Mouse (Mus musculus) skeletal muscle tissue, adult 2 months (tissue): ENCODE measurements around the gene Prrg3.
"Not testable (repeated sequence)": the region's sequence is repeated elsewhere in the genome, so short reads cannot be mapped to it uniquely, and the experiment has no call there.

ENCODE experiments used
- DNase-seq: peaks from one replicate; pipeline ENCODE4 v3.0.0-alpha.2; 2012; ENCODE audit warnings: low read depth, low spot score

Gene Prrg3

DNA sequence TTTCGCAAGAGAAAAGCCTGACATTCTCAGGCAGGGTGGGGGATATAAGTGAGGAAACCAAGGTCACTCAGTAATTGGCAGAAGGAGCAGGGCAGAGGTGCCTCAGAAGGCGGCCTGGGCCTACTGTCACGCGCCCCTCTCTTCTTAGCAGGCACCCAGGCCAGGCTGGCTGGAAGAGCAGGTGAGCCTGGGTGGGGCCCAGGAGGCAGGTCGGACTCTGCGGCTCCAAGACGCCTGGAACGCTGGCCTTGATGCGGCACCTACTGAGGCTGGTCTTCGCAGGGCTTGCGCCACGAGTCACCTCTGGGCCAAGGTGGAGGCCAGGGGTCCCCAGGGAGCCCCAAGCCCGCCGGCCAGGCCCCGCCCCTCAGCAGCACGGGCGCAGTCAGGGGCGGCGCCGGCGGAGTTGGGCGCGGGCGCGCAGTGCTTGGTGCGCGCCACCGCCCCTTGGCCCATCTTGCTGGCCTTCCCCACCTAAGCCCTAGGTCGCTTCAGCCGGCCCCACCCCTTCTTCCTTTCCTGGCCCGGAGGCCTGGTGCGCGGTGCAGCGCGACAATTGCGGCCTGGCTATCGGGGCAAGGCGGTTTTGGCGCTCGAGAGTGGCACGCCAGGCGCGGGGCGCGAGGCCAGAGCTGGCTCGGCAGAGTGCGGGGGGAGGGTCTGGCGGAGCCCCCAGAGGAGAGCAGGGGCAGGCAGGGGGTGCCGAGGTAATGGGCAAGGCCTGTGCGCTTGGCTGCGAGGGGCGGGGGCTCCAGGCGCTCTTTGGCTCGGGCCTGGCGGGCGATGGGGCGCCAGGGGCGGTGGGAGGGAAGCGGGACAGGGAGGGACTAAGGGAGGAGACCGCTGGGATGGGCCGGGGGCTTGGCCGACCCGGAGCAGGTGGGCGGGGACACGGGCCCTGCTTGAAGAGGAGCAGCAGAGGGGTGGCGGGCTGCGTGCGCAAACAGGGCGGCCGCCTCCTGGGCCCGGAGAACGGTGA lies at the start of gene Prrg3:
Gene Prrg3 (plus strand): TSS at position 552 of the 979 bp plus-strand sequence.
- no peak for DNase-seq

DNA sequence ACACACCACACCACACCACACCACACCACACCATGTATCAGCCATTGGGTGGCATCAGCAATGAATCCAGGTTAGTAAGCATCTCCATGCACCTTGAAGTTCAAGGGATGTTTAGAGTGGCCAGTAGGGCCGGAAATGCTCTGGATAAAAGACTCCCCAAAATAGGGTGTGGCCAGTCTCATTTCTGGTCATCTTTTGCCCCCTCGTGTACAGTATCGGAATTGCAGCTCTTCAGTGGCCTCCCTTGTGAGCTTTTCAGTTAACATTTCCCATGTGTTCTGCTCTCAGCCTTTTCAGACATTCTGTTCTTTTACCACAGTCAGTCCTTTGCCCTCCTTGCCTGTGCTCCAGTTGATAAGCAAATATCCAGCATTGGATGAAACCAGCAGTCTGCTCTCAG lies 15.8 kb upstream of the Prrg3 start:
- DNase-seq, result no peak

DNA sequence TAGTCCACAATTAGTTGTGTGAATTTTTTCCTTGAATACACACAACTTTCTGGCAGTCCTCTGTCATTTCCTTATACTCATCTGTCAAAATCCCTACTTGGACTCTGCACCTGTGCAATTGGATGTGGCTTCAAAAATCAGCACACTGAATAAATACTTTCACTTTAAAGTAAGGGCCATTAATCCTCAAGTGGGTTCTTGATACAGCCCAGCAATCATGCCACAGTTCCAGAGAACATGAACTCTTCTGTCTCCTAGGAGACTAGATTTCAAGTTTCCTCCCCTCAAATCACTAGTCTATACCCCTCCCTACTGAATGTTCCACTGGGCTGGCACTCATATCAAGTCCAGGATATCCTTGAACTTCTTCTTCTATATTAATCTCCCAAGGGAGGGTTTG lies 4.1 kb upstream of the Prrg3 start:
- no peak for DNase-seq

DNA sequence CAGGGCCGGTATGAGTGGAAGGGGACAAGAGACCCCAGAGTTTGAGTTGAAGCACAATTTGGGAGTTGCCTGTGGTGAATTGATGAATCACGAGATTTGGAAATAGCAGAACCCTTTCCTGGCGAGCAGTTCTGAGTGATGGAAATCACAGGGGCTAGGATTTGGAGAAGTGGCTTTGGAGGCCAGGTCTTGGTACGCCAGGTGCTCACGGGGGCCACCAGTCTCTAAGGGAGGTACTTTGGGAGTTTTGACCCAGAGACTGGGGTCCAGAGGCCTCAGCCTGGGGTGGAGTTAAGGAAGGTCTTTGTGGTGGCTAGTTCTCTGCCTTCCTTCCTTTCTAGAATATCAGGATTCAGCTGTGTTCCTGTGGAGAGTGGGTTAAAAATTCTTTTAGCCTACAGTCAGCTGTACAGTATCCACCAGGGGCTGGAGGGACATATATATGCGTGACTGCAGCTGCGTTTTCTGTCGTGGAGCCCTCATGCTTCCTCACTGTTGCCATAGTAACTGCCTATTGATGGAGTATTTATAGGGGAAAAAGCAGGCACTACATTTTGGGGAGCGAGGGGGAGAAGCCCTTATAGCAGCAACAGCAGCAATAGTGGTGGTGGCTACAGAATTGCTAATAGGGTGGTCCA lies 970 bp downstream of the Prrg3 start:
- DNase-seq, result no peak

- DNase-seq, result no peak
Observed at GRCm38 (mm10) chrX:71968216-71968615, 5.8 kb downstream of the Prrg3 start.

DNA sequence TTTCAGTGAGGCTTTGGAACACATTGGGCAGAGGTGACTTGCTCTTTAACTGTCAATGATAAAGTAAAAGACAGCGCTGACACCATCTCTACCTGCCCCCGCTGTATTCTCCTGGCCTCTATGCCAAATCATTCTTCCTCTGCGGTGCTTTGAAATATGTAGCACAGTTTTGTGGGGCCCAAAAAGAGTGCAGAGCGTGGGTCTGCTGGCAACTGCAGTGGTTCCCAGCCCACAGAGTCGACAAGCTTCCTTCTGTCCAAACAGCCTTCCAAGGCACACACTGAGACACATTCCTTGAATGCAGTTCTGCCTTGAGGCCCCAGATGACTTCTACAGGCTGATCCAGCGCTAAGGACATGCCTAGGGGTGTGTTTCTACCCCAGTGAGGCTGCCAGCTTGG lies 6.4 kb downstream of the Prrg3 start:
- no peak for DNase-seq

DNA sequence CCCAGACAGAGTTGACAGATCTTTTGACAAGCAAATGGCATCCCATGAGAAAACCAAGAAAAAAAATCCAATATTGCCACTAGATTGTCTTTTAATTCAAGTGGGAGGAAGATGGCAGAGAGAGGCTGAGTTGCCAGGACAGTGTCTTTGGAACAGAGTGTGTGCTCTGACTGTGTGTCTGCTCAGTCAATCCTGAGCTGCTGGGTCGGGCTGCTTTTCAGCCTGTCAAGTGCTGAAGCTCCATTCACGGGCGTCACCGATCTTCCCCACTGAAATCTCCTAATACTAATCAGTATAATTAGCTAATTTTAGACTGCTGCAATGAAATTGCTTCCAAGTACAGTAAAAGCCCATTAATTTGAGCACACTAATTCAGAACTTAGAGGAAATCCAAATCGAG lies 8.9 kb downstream of the Prrg3 start:
- no peak for DNase-seq

GRCm38 (mm10) chrX:71972686-71973085 lies 10.3 kb downstream of the Prrg3 start, which contains the start of gene Fate1:
Gene Fate1, plus strand, starts transcription at chrX:71972986.
- no peak for DNase-seq

GRCm38 (mm10) chrX:71977681-71978080 lies 15.3 kb downstream of the Prrg3 start:
- DNase-seq, result not testable (repeated sequence)

DNA sequence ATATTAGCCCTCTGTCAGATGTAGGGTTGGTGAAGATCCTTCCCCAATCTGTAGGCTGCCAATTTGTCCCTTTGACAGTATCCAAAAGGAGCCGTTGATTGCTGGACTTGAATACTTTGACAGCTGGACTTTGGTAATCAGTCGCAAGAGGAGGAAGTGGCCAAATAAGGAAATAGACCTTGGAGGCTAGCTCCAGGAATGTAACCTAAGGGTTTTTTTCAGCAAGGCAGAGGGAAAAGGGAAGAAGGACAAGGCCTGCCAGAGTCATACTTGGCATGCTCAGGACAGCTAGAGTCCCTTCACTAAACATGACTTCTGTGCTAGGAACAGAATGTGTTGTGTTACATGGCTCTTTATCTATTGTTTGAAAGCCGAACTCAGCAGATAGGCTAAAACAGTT lies 18.0 kb downstream of the Prrg3 start:
- no peak for DNase-seq

- no peak for DNase-seq
Observed at GRCm38 (mm10) chrX:71981322-71981721, 18.9 kb downstream of the Prrg3 start.

- no peak for DNase-seq
Observed at GRCm38 (mm10) chrX:71983205-71983604, 20.8 kb downstream of the Prrg3 start.

DNA sequence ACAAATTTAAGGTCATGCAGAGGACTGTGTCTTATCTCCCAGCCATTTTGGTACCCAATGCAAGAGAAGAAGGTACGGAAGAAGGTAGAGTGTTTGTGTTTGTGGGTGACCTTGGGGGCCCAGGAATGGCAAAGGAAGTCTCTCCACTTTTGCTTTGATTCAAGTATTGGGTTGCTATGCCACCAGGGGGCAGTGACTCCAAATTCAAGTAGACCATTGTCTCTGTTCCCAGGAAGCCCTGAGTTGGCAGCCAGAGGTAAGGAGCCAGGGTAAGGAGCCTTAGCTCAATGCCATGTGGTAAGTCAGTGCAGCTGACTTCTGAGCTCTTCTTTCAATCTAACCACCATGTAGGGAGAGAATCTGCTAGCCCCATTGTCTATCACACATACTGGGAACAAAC lies 21.4 kb downstream of the Prrg3 start:
- DNase-seq, result no peak

DNA sequence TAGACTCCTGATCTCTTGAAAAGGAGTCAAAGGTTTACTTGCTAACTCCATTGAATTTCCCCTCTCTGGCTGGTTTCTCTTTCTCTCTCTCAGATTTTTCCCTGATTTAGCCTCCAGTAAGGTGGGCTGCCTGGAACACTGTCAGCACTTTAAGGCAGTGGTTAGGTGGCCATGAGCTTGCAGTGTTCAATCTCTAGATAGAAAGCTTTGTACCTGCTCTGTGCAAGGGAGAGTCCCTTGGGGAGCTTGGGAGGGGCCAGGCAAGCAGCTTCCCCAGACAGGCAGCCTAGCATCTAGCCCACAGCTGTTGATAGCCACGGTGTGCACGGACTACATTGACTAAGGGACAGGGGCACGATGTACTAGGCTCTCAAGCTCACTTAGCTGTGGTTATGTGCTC lies 29.1 kb downstream of the Prrg3 start, which contains the start of gene Cnga2:
Gene Cnga2 (plus strand): TSS at position 301 of the 400 bp plus-strand sequence.
- no peak for DNase-seq

- no peak for DNase-seq
Observed at GRCm38 (mm10) chrX:71995972-71996371, 33.5 kb downstream of the Prrg3 start.

DNA sequence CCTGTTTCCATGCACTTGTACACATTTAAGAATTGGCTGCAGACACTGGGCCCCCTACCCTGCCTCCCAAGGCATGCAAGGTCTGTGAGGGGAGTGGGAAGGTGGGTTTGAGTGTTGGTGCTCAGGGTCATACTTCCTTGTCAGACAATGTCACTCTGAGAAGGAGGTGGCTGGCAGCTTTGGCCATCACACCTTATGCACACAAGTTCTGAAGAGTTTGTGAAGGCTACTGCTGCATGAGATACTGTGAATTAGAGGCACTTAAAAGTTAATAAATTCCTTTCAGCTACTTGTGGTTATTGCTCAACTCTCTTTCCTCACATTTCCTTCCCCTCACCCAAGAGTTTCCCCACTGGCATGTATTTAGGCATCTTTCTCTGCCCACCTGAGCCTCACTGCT lies 47.5 kb downstream of the Prrg3 start:
- no peak for DNase-seq

GRCm38 (mm10) chrX:72012236-72012635 lies 49.8 kb downstream of the Prrg3 start:
- peak; percentile 4 for DNase-seq

- DNase-seq, result peak; percentile 1
Observed at GRCm38 (mm10) chrX:72012804-72013203, 50.4 kb downstream of the Prrg3 start.

GRCm38 (mm10) chrX:72022241-72022640 lies 59.8 kb downstream of the Prrg3 start:
- DNase-seq, result no peak
